Mouse (Mus musculus) spleen, embryonic (tissue): ENCODE measurements around the gene Elovl1.

Experiments used
- CTCF ChIA-PET: fragments of 350-600 bp; sonication (Branson Sonifier 250); formaldehyde crosslinking; loops from one replicate; lab custom pipeline; 2022; lab: Charles Lee

Elovl1 gene

GRCm38 (mm10) chr4:118428531-118429214 is 780 bp downstream of the Elovl1 start:
- CTCF ChIA-PET, result interaction anchor here (1.0 kb wide), 1 partner anchor 22 kb away, joined by 3 read pairs; no protein-coding TSS in a partner anchor

GRCm38 (mm10) chr4:118429215-118429895 is 1.5 kb downstream of the Elovl1 start:
- CTCF ChIA-PET, result no interaction called here

GRCm38 (mm10) chr4:118432332-118432731 is 4.4 kb downstream of the Elovl1 start:
- CTCF ChIA-PET, result no interaction called here

GRCm38 (mm10) chr4:118436820-118437603 is 9.1 kb downstream of the Elovl1 start, which contains the start of gene Cdc20:
Cdc20 (minus strand) TSS chr4:118437352.
- CTCF ChIA-PET, result no interaction called here

- CTCF ChIA-PET, result no interaction called here
These were observed 9.9 kb downstream of the Elovl1 start for GRCm38 (mm10) chr4:118437829-118438253.

GRCm38 (mm10) chr4:118445088-118445487 is 17.2 kb downstream of the Elovl1 start:
- CTCF ChIA-PET, result no interaction called here

GRCm38 (mm10) chr4:118445781-118446414 is 18.0 kb downstream of the Elovl1 start:
- CTCF ChIA-PET, result no interaction called here

- CTCF ChIA-PET, result no interaction called here
These were observed 18.7 kb downstream of the Elovl1 start for GRCm38 (mm10) chr4:118446415-118447153.

GRCm38 (mm10) chr4:118457345-118457975 is 29.6 kb downstream of the Elovl1 start, which contains the start of gene Mpl:
Mpl (minus strand) TSS chr4:118457513.
- CTCF ChIA-PET, result no interaction called here

GRCm38 (mm10) chr4:118464956-118465355 is 37.1 kb downstream of the Elovl1 start:
- CTCF ChIA-PET, result no interaction called here

- CTCF ChIA-PET, result no interaction called here
These were observed 37.8 kb downstream of the Elovl1 start for GRCm38 (mm10) chr4:118465697-118466163.

GRCm38 (mm10) chr4:118471281-118471680 is 43.4 kb downstream of the Elovl1 start:
- CTCF ChIA-PET, result no interaction called here

GRCm38 (mm10) chr4:118472687-118473086 is 44.8 kb downstream of the Elovl1 start:
- CTCF ChIA-PET, result no interaction called here

GRCm38 (mm10) chr4:118476773-118477530 is 49.1 kb downstream of the Elovl1 start:
- CTCF ChIA-PET, result no interaction called here
